Mouse (Mus musculus) megakaryocyte, embryonic 14.5 days (primary cell): Measurements from ENCODE around the gene Cpm.

Experiments
- FLI1 ChIP-seq: IDR thresholded peaks from 2 replicates; pipeline ENCODE4 v1.6.1; 2012; ENCODE audit warnings: low read length, inconsistent platforms, mixed read lengths
- GATA1 ChIP-seq: IDR thresholded peaks from 3 replicates; pipeline ENCODE4 v1.6.1; 2012; ENCODE audit warnings: mixed read lengths, low read length, inconsistent platforms, borderline replicate concordance

GRCm38 (mm10) chr10:117637745-117638577, 8.7 kb downstream of the Cpm start:
- TF ChIP-seq GATA1 (no peak), FLI1 (no peak)
